Mouse (Mus musculus) kidney, postnatal 25 days (tissue): Measurements from ENCODE around the gene Ppp2r3c.
"Not testable (repeated sequence)": the region's sequence is repeated elsewhere in the genome, so short reads cannot be mapped to it uniquely, and the experiment has no call there.

Experiments
- DNase-seq, 2 experiments: peaks; one replicate each; pipeline ENCODE4 v3.0.0; 2021; ENCODE audit warnings: mixed read lengths in 2 of 2

Gene Ppp2r3c

GRCm38 (mm10) chr12:55263385-55263784, 39.4 kb downstream of the Ppp2r3c start:
- DNase-seq: not testable (repeated sequence)

- DNase-seq: not testable (repeated sequence)
Measured at GRCm38 (mm10) chr12:55261950-55262349, 40.8 kb downstream of the Ppp2r3c start.

- DNase-seq: not testable (repeated sequence)
Measured at GRCm38 (mm10) chr12:55242243-55242642, 60.6 kb downstream of the Ppp2r3c start.

GRCm38 (mm10) chr12:55230520-55230861, 72.3 kb downstream of the Ppp2r3c start:
- not testable (repeated sequence) for DNase-seq

- DNase-seq: not testable (repeated sequence)
Measured at GRCm38 (mm10) chr12:55229626-55230519, 72.9 kb downstream of the Ppp2r3c start, which contains the start of gene Srp54c. Srp54c (plus strand) TSS chr12:55230168.
